Mouse (Mus musculus) C2C12 (cell line): ENCODE measurements around the gene Gprc5d.

Experiments used
- CEBPB ChIP-seq: IDR thresholded peaks from one replicate; pipeline ENCODE4 v1.6.1; 2011; ENCODE audit warnings: low read depth, mild to moderate bottlenecking, control low read depth, moderate library complexity
- CTCF ChIP-seq: IDR thresholded peaks from one replicate; pipeline ENCODE4 v1.5.1; 2011; ENCODE audit not compliant: control insufficient read depth, insufficient read depth, insufficient read length

- TF ChIP-seq CTCF: no peak
- TF ChIP-seq CEBPB: no peak
Observed at GRCm38 (mm10) chr6:135166712-135167111, 48.6 kb upstream of the Gprc5d start.
